Mouse (Mus musculus) heart, adult 2 months (tissue): Measurements from ENCODE around the gene Clstn2.

ENCODE experiments used
- CTCF ChIP-seq: fragments of 200-600 bp; IDR thresholded peaks from 2 replicates; pipeline ENCODE4 v1.8.1; 2022; ENCODE audit warnings: antibody characterized with exemption, mild to moderate bottlenecking, moderate library complexity
- EP300 ChIP-seq: fragments of 200-500 bp; IDR thresholded peaks from 2 replicates; pipeline ENCODE4 v1.6.1; 2011; ENCODE audit warnings: low read depth, low read length, control low read depth; ENCODE audit not compliant: insufficient read depth
- POLR2A ChIP-seq: fragments of 200-500 bp; IDR thresholded peaks from 2 replicates; pipeline ENCODE4 v1.6.1; 2011; ENCODE audit warnings: mild to moderate bottlenecking, low read depth, low read length, control low read depth; ENCODE audit not compliant: insufficient read depth

DNA sequence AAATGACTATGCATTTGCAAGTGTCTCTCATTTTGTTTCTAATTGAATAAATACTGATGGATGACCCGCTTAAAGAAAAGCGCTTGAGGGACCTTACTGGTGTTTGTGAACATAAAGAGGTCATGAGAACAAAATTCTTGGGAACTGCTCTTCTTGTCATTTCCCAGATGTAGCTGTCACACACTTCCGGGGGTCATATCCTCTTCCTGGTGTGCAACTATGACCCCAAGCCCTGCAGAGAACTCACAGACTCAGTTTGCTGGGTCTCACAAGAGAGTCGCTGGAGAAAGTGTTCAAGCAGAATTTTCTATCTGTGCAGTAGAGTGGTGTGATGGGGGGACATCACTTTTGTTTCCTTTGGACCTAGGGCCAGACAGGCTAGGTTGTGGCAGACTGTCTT, 442.3 kb downstream of the Clstn2 start:
- TF ChIP-seq POLR2A = no peak
- no peak for TF ChIP-seq CTCF
- no peak for TF ChIP-seq EP300
